Mouse (Mus musculus) right cerebral cortex, adult 18-20 months (tissue): Measurements from ENCODE around the gene AI413582.

ENCODE experiments used
- DNase-seq: peaks from one replicate; pipeline ENCODE4 v3.0.0; 2022; ENCODE audit warnings: mixed read lengths

The AI413582 gene

GRCm38 (mm10) chr17:27565163-27565941, at the start of gene AI413582:
Gene AI413582 (minus strand): TSS chr17:27565756.
- peak; percentile 96 for DNase-seq

- DNase-seq: no peak
Observed at GRCm38 (mm10) chr17:27613016-27613415, 47.5 kb upstream of the AI413582 start.

- no peak for DNase-seq
Observed at GRCm38 (mm10) chr17:27611994-27612393, 46.4 kb upstream of the AI413582 start.

- DNase-seq: no peak
Observed at GRCm38 (mm10) chr17:27611519-27611884, 45.9 kb upstream of the AI413582 start.

- DNase-seq: peak; percentile 85
Observed at GRCm38 (mm10) chr17:27610679-27611518, 45.3 kb upstream of the AI413582 start.

GRCm38 (mm10) chr17:27609576-27609975, 44.0 kb upstream of the AI413582 start:
- DNase-seq: no peak

GRCm38 (mm10) chr17:27603522-27604234, 38.1 kb upstream of the AI413582 start:
- no peak for DNase-seq

- no peak for DNase-seq
Observed at GRCm38 (mm10) chr17:27603036-27603435, 37.5 kb upstream of the AI413582 start.

- no peak for DNase-seq
Observed at GRCm38 (mm10) chr17:27600869-27601268, 35.3 kb upstream of the AI413582 start.

GRCm38 (mm10) chr17:27600286-27600685, 34.7 kb upstream of the AI413582 start:
- DNase-seq: no peak

GRCm38 (mm10) chr17:27596376-27597190, 31.0 kb upstream of the AI413582 start:
- no peak for DNase-seq

- DNase-seq: no peak
Observed at GRCm38 (mm10) chr17:27595659-27596375, 30.3 kb upstream of the AI413582 start.

GRCm38 (mm10) chr17:27592565-27592910, 27.0 kb upstream of the AI413582 start:
- DNase-seq: no peak

- DNase-seq: no peak
Observed at GRCm38 (mm10) chr17:27591826-27592564, 26.4 kb upstream of the AI413582 start.

GRCm38 (mm10) chr17:27588231-27588630, 22.7 kb upstream of the AI413582 start:
- no peak for DNase-seq

GRCm38 (mm10) chr17:27587252-27587651, 21.7 kb upstream of the AI413582 start:
- DNase-seq: peak; percentile 68

GRCm38 (mm10) chr17:27586661-27587060, 21.1 kb upstream of the AI413582 start:
- DNase-seq: no peak

- no peak for DNase-seq
Observed at GRCm38 (mm10) chr17:27583185-27583894, 17.8 kb upstream of the AI413582 start.

- DNase-seq: peak; percentile 70
Observed at GRCm38 (mm10) chr17:27580392-27581068, 15.0 kb upstream of the AI413582 start.

GRCm38 (mm10) chr17:27579816-27580215, 14.3 kb upstream of the AI413582 start:
- DNase-seq: no peak
